Mouse (Mus musculus): Measurements from ENCODE around the gene Sox6.

The Sox6 gene

DNA sequence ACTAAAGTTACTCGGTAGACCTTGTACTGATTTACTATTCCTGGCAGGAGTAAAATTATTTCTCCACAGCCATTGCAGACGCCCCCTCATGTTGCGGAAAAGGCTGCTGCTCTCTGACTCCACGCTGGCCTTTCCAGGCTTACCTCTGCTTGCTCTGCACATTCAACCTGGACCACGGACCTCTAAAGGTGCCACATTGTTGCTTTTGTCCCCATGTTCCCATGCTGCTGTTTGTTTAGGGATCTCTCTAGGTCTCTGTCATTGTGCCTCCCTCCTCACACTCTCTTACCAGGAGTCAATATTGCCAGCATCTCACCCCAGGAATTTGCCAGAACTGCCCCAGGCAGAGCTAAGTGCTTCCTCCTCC is 473.6 kb downstream of the Sox6 start:
- no peak for DNase-seq (ENCODE audit: low spot score in 2 of 2)

- DNase-seq (ENCODE audit: low spot score in 2 of 2), result no peak
Measured at GRCm38 (mm10) chr7:115564359-115565059, 474.1 kb downstream of the Sox6 start.

- DNase-seq (ENCODE audit: low spot score in 2 of 2), result no peak
Measured at GRCm38 (mm10) chr7:115556677-115557076, 481.9 kb downstream of the Sox6 start.

- DNase-seq (ENCODE audit: low spot score in 2 of 2), result no peak
Measured at GRCm38 (mm10) chr7:115550197-115550804, 488.3 kb downstream of the Sox6 start.

DNA sequence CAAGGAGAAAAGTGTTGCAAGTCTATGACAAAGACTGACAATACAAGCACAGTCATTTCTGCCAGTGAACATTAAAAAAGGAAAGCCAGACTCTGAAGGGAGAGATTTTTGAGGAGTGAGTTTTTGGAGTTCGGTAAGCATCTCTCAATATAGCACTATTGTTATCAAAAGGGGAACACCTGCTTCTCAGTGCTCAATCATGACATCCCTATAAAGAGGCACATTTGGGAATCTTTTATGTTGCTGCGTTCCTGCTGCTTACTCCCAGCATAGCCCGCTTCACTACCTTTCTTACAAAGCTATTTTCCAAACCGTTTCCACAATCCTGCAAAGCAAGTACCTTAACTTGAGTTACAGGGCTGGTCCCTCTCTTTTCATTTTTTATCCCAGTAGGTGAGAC is 488.9 kb downstream of the Sox6 start:
- DNase-seq (ENCODE audit: low spot score in 2 of 2), result no peak

- DNase-seq (ENCODE audit: low spot score in 2 of 2), result no peak
Measured at GRCm38 (mm10) chr7:115545585-115546374, 492.8 kb downstream of the Sox6 start.

DNA sequence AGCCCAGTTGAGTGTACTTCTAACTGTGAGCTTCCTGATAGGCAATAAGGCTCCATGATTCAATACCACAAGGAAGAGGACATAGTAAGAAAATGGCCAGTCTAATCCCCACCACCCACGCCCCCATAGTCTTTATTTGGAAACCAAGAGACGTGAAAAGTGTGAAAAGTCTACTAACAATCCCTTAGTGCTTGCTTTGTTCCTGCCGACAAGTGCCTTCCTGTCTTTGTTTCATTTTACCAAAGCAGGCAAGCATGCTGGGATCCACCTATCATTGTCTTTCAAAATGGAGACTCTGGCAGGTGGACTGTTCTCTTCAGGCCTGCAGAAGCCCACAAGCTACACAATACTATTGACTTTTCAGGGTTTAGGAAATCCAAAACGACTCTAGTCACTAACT is 495.0 kb downstream of the Sox6 start:
- no peak for DNase-seq (ENCODE audit: low spot score in 2 of 2)

- DNase-seq (ENCODE audit: low spot score in 2 of 2), result no peak
Measured at GRCm38 (mm10) chr7:115540261-115540660, 498.3 kb downstream of the Sox6 start.

DNA sequence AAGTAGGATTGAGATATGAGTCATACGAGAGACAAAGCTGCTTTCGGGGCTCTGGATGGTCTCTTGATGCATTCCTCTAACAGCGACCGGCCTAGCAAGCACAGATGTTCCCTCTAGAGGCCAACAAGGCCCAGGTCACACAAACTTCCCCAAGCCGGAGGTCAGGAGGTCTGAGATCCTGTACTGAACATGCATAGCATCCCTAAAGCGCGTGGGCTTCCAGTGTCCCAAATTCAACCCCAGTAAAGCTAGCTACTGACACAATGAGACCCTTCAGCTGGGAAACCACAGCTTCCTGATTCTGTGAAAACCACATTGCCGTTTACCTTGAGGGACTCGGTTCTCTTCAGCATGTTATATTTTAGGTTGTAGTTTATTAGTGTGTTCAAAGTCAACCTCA is 499.6 kb downstream of the Sox6 start:
- DNase-seq (ENCODE audit: low spot score in 2 of 2), result no peak

- no peak for DNase-seq (ENCODE audit: low spot score in 2 of 2)
Measured at GRCm38 (mm10) chr7:115537636-115538035, 501.0 kb downstream of the Sox6 start.

GRCm38 (mm10) chr7:115536521-115536920 is 502.1 kb downstream of the Sox6 start:
- DNase-seq (ENCODE audit: low spot score in 2 of 2), result no peak

DNA sequence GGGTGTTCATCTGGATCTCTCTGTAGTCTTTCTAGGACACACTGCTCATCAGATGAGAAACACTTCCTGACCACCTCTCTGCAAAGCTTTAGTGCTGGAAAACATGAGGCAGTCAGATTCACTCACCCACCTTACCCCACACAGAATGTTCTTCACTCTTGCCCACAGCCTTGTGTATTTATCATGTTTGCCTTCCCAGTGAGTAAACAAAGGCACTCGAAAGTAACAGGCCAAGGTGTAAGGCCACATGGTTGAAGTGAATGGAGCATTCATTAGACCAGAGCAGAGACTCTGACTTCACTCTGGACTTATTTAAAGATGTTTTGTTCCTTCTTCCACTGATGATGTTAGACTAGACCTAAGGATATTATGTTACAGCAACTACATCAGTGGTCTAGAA is 506.7 kb downstream of the Sox6 start:
- no peak for DNase-seq (ENCODE audit: low spot score in 2 of 2)

- DNase-seq (ENCODE audit: low spot score in 2 of 2), result no peak
Measured at GRCm38 (mm10) chr7:115531217-115531616, 507.4 kb downstream of the Sox6 start.

DNA sequence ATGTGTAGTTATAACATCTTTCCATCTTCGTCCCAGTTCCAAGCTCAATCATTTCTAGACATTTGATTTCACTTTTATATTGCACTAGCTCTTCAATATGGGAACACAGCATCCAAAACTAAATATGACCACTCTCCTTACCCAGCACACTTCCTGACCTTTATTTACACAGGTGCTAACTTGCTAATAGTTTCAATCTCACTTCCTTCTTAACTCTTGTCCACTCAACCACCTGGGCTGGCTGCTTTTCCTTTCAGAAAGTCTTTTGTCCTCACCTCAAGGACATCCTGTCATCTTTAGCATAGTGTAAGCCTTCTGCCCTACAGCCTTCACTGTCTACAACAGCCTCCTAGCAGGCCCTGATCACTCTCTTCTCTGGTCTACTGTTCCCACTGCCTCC is 520.9 kb downstream of the Sox6 start:
- DNase-seq (ENCODE audit: low spot score in 2 of 2), result no peak

DNA sequence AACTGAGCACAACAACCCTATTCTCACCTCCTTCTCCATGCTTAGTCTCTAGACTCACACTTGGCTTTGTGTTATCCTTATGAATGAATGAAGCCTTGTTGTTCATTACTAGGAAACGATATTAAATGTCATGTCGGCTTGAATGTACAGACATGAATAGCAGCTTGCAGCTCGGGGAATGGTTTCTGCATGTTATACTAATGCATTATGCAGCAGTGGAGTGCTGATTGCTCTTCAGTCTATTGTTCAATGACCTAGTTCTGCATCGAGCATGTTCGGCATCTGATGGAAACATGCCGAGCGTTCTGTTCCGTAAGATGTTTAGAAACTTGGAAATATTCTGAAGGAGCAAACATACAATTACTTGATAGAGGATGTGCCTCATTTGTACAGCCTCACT is 524.9 kb downstream of the Sox6 start:
- no peak for DNase-seq (ENCODE audit: low spot score in 2 of 2)

GRCm38 (mm10) chr7:115511777-115512176 is 526.8 kb downstream of the Sox6 start:
- no peak for DNase-seq (ENCODE audit: low spot score in 2 of 2)

- no peak for DNase-seq (ENCODE audit: low spot score in 2 of 2)
Measured at GRCm38 (mm10) chr7:115511091-115511490, 527.5 kb downstream of the Sox6 start.

GRCm38 (mm10) chr7:115510045-115510444 is 528.6 kb downstream of the Sox6 start:
- no peak for DNase-seq (ENCODE audit: low spot score in 2 of 2)

- DNase-seq (ENCODE audit: low spot score in 2 of 2), result no peak
Measured at GRCm38 (mm10) chr7:115506385-115506784, 532.2 kb downstream of the Sox6 start.

DNA sequence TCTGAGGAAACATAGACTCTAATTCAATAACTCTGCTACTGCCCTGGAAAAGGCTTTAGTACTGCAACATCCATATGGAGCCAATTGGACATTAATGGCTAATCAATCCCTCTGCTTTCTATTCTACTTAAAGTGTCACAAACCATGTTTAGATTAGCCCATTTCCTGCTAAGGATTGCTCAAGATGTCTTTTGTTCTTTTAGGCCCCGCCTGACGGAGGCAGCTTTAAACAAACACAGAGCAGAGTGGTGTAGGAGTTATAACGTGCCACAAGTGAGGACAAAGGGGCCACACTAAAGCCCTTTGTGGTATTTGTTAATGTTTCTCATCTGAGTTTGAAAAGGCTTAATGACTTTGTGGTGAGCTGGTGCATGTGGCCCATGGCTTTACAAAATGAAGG is 537.1 kb downstream of the Sox6 start:
- no peak for DNase-seq (ENCODE audit: low spot score in 2 of 2)

- DNase-seq (ENCODE audit: low spot score in 2 of 2), result no peak
Measured at GRCm38 (mm10) chr7:115500825-115501224, 537.8 kb downstream of the Sox6 start.

DNA sequence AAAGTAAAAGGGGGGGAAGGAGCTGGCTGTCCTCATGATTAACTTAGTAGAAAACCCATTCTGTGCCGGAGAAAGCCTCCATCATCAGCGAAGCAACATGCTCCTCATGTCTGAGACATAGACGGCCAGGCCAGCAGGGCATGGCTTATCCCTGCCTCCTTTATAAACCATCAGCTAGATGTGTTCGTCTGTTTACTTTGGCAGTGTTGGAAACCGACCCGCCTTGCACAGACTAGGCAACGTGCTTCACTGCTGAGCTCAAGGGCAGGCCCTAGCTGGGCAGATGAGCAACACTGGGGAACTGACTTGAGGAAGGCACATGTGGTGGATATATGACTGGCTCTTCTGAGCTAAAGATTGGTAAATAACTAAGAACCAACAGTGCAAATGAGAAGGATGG is 538.4 kb downstream of the Sox6 start:
- no peak for DNase-seq (ENCODE audit: low spot score in 2 of 2)

GRCm38 (mm10) chr7:115491721-115492120 is 546.9 kb downstream of the Sox6 start:
- no peak for DNase-seq (ENCODE audit: low spot score in 2 of 2)

All from frontal cortex, postnatal 25 days (tissue).